Mouse (Mus musculus): ENCODE measurements at regions not wholly inside any gene's neighbourhood (a gene's known extent, or its start where the extent isn't known, plus 50 kb on each side); places are given as distances from the start of the nearest gene placed in this dataset.

DNA sequence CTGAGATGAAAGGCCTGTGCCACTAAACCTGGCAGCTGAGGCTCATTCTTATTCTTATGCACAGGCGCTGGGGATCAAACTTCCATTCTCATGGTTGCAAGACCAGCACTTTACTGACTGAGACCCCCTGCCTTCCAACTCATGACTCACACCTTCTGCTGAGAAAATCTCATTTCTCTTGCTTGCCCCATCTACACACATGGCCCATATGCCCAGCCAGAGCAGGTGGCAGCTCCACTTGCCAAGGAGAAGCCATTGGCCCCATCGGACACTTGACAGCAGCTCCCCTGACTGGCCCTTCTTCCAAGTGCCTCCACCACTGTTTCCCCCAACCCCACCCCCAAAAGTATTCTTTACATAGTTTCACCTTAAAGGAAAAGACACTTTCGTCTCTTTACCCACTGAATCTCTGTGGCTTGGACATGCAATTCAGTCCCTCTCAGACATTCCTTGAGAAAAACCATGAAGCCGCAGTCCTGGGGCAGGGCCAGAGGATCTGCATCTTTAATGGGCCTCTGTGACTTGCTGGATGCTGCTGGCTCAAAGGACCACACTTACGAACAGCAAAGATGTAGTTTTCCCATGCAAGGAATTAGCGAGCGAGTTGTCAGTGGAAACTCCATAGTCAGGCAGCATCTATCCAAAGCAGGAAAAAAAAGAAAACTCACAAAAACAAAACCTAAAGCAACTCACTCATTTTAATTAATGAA lies 270.3 kb upstream of the Tle3 start:
- Histone ChIP-seq H3K4me1 (ENCODE audit: control insufficient read depth in 1 of 2, insufficient read depth in 2 of 2) (peaks cover 0 to 5% of the 10 kb centered on the region in 2 experiments; a peak in 2 of 4 replicates), H3K4me3 (replicated peaks in 1 of 3; ENCODE audit: low read depth in 2 of 3, low read length in 2 of 3, poor library complexity in 1 of 3) (no peak overlapping the region), H3K36me3 (replicated peaks in 1 of 2; ENCODE audit: control insufficient read depth in 1 of 2, insufficient read depth in 1 of 2, low read length in 1 of 2) (no peaks in the 10 kb centered on the region), H3K9me3 (replicated peaks; ENCODE audit: low read length) (no peaks in the 10 kb centered on the region), H3K9ac (ENCODE audit: insufficient read depth, low read depth) (no peak overlapping the region), H3K4me2 (ENCODE audit: insufficient read depth, low read depth, poor library complexity, severe bottlenecking) (no peak overlapping the region), H3K27ac (ENCODE audit: insufficient read depth, low read depth) (no peak overlapping the region), H3K27me3 (replicated peaks) (peaks cover 2% of the 10 kb centered on the region), H3K79me2 (replicated peaks; ENCODE audit: control insufficient read depth, extremely low read depth, insufficient read depth, poor library complexity, severe bottlenecking) (no peaks in the 10 kb centered on the region)
- TF ChIP-seq EP300 (IDR thresholded peaks at IDR 0.05; ENCODE audit: low read length), result no peak
- TF ChIP-seq JUND (conservative IDR thresholded peaks at IDR 0.05; ENCODE audit: low read depth, low read length), result no peak
- no peak for TF ChIP-seq USF1 (IDR thresholded peaks at IDR 0.05; ENCODE audit: low read depth, low read length)
- TF ChIP-seq ZKSCAN1 (IDR thresholded peaks at IDR 0.05; ENCODE audit: borderline replicate concordance, low read depth, low read length), result no peak
- TF ChIP-seq MXI1 (IDR thresholded peaks at IDR 0.05; ENCODE audit: low read depth, low read length), result no peak
- no peak for TF ChIP-seq SIN3A (IDR thresholded peaks at IDR 0.05; ENCODE audit: low read length)
- no peak for TF ChIP-seq KAT2A (IDR thresholded peaks at IDR 0.05; ENCODE audit: insufficient replicate concordance, low read length)
- TF ChIP-seq SMC3 (IDR thresholded peaks at IDR 0.05; ENCODE audit: low read depth, low read length), result no peak
- TF ChIP-seq MAX (IDR thresholded peaks at IDR 0.05; ENCODE audit: low read length), result no peak
- dilution Hi-C loops (cut with MboI; ENCODE audit: extremely low pct_ligation_motif_present, extremely low pct_unique_long_range_greater_than_20kb, low sequenced_read_pairs) (no loop called here), in situ Hi-C loops (cut with MboI; ENCODE audit: low pct_ligation_motif_present, low pct_unique_long_range_greater_than_20kb, low sequenced_read_pairs) (no loop called here)
- DNase-seq (ENCODE audit: extremely low read depth), result no peak

DNA sequence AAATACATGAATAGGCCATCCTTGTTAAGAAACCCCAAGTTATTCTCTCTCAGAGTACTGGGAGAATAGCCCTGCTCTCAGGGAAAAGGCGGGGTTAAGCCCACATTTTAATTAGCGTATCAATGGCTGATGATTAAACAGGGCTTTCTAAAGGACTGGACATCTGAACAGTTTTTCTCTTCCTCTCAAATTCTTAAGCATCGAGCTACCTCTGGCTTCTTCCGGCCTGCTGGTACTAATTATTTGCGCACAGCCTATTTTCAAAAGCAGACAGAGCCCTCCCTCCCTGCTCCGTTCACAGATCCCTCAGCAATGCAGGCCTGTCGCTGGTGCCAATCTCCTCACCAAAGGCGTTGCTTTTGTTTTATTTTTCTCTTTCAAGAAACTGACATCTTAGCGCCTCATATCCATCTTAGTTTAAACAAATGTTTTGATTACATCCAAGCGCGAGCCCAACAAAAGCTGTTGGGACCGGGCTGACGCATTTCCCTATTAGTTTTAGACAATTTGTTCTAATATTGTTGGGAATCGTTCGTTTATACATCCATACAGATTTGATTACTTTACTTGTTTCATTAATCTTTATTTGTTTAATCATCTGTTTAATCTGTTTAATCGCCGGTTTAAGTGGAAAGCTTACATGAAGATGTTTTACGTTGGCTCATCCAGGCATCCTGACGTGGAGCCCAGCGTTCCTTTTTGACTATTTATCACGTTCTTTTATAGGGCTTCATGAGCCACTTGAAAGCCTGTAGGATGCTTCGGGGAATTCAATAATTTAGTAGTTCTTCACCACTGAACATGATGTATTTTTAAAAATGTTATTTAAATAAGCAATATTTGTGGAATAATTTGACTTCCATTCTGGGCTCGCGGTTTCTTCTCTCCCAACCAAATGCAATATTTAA lies 269.5 kb upstream of the Tle3 start:
- H3K9me3 ChIP-seq (replicated peaks; ENCODE audit: low read length), result no peaks in the 10 kb centered on the region
- no peaks in the 10 kb centered on the region for H3K36me3 ChIP-seq (replicated peaks in 1 of 2; ENCODE audit: control insufficient read depth in 1 of 2, insufficient read depth in 1 of 2, low read length in 1 of 2)
- TF ChIP-seq ELF1 (IDR thresholded peaks at IDR 0.05; ENCODE audit: low read depth, low read length), result no peak
- no peak for TF ChIP-seq HCFC1 (IDR thresholded peaks at IDR 0.05; ENCODE audit: low read depth, low read length)
- TF ChIP-seq PAX5 (IDR thresholded peaks at IDR 0.05; ENCODE audit: low read length), result no peak
- no peak for TF ChIP-seq POLR2A (IDR thresholded peaks at IDR 0.05; ENCODE audit: low read depth, low read length)
- TF ChIP-seq MYC (IDR thresholded peaks at IDR 0.05; ENCODE audit: low read depth, low read length), result no peak
- TF ChIP-seq ZNF384 (IDR thresholded peaks at IDR 0.05; ENCODE audit: low read depth, low read length), result no peak
- TF ChIP-seq USF1 (IDR thresholded peaks at IDR 0.05; ENCODE audit: low read depth, low read length), result no peak
- no peak for TF ChIP-seq RAD21 (IDR thresholded peaks at IDR 0.05; ENCODE audit: low read depth, low read length)
- TF ChIP-seq BHLHE40 (IDR thresholded peaks at IDR 0.05; ENCODE audit: low read depth, low read length), result no peak
- TF ChIP-seq POLR2AphosphoS2 (IDR thresholded peaks at IDR 0.05; ENCODE audit: low read depth, low read length), result no peak
- TF ChIP-seq ZKSCAN1 (IDR thresholded peaks at IDR 0.05; ENCODE audit: borderline replicate concordance, low read depth, low read length), result no peak
- TF ChIP-seq CHD2 (IDR thresholded peaks at IDR 0.05; ENCODE audit: low read length), result no peak
- no peak for TF ChIP-seq TBP (conservative IDR thresholded peaks at IDR 0.05; ENCODE audit: low read depth, low read length)
- no peak for TF ChIP-seq JUN (IDR thresholded peaks at IDR 0.05; ENCODE audit: insufficient read depth, low read depth, low read length)
- TF ChIP-seq ETS1 (conservative IDR thresholded peaks at IDR 0.05; ENCODE audit: low read depth, low read length), result no peak
- no peak overlapping the region for H3K9ac ChIP-seq (ENCODE audit: insufficient read depth, low read depth)
- peaks cover 2% of the 10 kb centered on the region for H3K27me3 ChIP-seq (replicated peaks)
- DNase-seq (ENCODE audit: extremely low read depth), result no peak
- H3K79me2 ChIP-seq (replicated peaks; ENCODE audit: control insufficient read depth, extremely low read depth, insufficient read depth, poor library complexity, severe bottlenecking), result no peaks in the 10 kb centered on the region
- no peak overlapping the region for H3K4me2 ChIP-seq (ENCODE audit: insufficient read depth, low read depth, poor library complexity, severe bottlenecking)
- H3K4me3 ChIP-seq (replicated peaks in 1 of 3; ENCODE audit: low read depth in 2 of 3, low read length in 2 of 3, poor library complexity in 1 of 3), result no peak overlapping the region
- dilution Hi-C loops (cut with MboI; ENCODE audit: extremely low pct_ligation_motif_present, extremely low pct_unique_long_range_greater_than_20kb, low sequenced_read_pairs) (no loop called here), in situ Hi-C loops (cut with MboI; ENCODE audit: low pct_ligation_motif_present, low pct_unique_long_range_greater_than_20kb, low sequenced_read_pairs) (no loop called here)
- H3K4me1 ChIP-seq (ENCODE audit: control insufficient read depth in 1 of 2, insufficient read depth in 2 of 2), result peaks cover 0 to 5% of the 10 kb centered on the region in 2 experiments; a peak in 2 of 4 replicates
- no peak overlapping the region for H3K27ac ChIP-seq (ENCODE audit: insufficient read depth, low read depth)
